Mouse (Mus musculus) stomach, postnatal 0 days (tissue): ENCODE results near the gene Ybx2. TPM values are rescaled to one million over a fixed set of nuclear protein-coding genes. Genes with fewer than 3 reads are reported as not detected.

Experiments used
- ATAC-seq: fragments of 200-750 bp; cut with Nextera tagmentation; 2 replicates; pipeline ENCODE4 v1.8.0; 2017; ENCODE audit not compliant: low FRiP score, low TSS enrichment
- DNase-seq: peaks from one replicate; pipeline ENCODE4 v3.0.0-alpha.2; 2016; ENCODE audit warnings: low spot score
- H3K27ac ChIP-seq: fragments of 300-500 bp; sonication (generic); replicated peaks from 2 replicates; pipeline ENCODE4 v1.5.1; 2014; ENCODE audit warnings: mild to moderate bottlenecking, control low read depth
- H3K27me3 ChIP-seq: fragments of 300-500 bp; sonication (generic); 2 replicates; pipeline ENCODE4 v1.6.1; 2014; ENCODE audit warnings: low read length; ENCODE audit not compliant: control insufficient read depth, insufficient read depth
- H3K36me3 ChIP-seq: fragments of 300-500 bp; sonication (generic); 2 replicates; pipeline ENCODE4 v1.6.1; 2014; ENCODE audit warnings: low read length, mixed read lengths; ENCODE audit not compliant: control insufficient read depth, insufficient read depth
- H3K4me1 ChIP-seq: fragments of 300-500 bp; sonication (generic); replicated peaks from 2 replicates; pipeline ENCODE4 v1.6.1; 2014; ENCODE audit warnings: antibody characterized with exemption; ENCODE audit not compliant: control insufficient read depth, insufficient read depth
- H3K4me2 ChIP-seq: fragments of 300-500 bp; sonication (generic); replicated peaks from 2 replicates; pipeline ENCODE4 v1.6.1; 2014; ENCODE audit warnings: low read depth, mild to moderate bottlenecking, control low read depth, moderate library complexity
- H3K4me3 ChIP-seq: fragments of 300-500 bp; sonication (generic); 2 replicates; pipeline ENCODE4 v1.5.1; 2014; ENCODE audit warnings: low read depth, low read length, control low read depth
- H3K9ac ChIP-seq: fragments of 300-500 bp; sonication (generic); 2 replicates; pipeline ENCODE4 v1.6.1; 2014; ENCODE audit warnings: mild to moderate bottlenecking, low read length, control low read depth, mixed read lengths
- H3K9me3 ChIP-seq: fragments of 300-500 bp; sonication (generic); 2 replicates; pipeline ENCODE4 v1.6.1; 2016; ENCODE audit warnings: low read length; ENCODE audit not compliant: control insufficient read depth
- CTCF ChIP-seq: IDR thresholded peaks from 2 replicates; pipeline ENCODE4 v1.5.1; 2016; ENCODE audit warnings: antibody characterized with exemption, low read depth, mild to moderate bottlenecking, moderate library complexity
- EP300 ChIP-seq: optimal IDR thresholded peaks from 2 replicates; pipeline ENCODE3; 2016; ENCODE audit warnings: antibody characterized with exemption
- WGBS: fragments of 180-500 bp; shearing (Covaris S2); extraction: QIAGEN DNeasy Blood & Tissue Kit; methylation state at CpG from one replicate; pipeline ENCODE4 v1.1.7; 2014; 5-methylcytosine and 5-hydroxymethylcytosine counted together
- polyA plus RNA-seq: library from polyadenylated mRNA; unstranded; fragments of >200 nt; fragmentation: Nextera tagmentation; extraction: Ambion mirVana; gene quantifications from 2 replicates; pipeline ENCODE4 v1.2.1, GENCODE M21; 2015

Gene Ybx2
- 1.4 and 1.7 TPM in 2 replicates for polyA plus RNA-seq

DNA sequence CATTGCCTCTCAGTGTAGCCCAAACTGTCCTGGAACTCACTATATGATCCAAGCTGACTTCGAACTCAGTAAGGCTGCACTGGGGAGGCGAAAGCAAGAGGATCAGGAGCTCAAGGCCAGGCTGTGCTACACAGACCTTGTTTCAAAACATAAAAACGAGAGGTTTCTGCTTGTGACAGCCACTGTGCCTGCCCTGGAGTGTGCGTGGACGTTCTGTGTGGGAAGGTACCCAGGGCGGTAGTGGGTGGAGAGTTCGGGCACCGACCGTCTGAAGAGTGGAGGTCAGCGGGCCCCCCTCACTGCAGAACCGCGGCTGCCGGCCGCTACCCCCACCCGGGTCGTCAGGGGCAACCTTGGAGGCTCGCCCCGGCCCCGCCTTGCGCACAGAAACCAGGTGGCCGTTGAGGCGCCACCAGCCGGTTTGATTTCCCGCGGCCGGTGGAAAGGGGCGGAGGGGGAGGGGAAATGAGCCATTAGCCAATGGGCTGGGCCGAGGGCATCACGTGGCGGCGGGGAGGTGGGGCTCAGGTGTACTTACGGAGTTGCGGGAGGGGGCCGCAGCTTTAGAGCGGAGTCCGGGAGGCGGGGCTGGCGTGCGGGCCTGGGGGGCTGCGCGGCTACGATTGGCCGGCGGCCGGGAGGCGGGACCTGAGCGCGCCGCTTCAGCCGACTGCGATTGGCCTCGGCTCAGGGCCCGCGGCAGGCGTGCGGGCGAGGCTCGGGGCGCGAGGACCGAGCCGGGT, at the start of gene Ybx2:
Gene Ybx2 (plus strand): TSS at position 660 of the 743 bp plus-strand sequence.
- WGBS = 2% methylated on average over 48 of the region's 62 CpGs
- H3K4me3 ChIP-seq = peak within 1 kb of the TSS; percentile 44
- peaks cover 6% of the 10 kb centered on the region for H3K4me1 ChIP-seq
- no peak within 1 kb of the TSS; the same call in 1 of the 2 replicates for H3K27ac ChIP-seq
- no peaks in the 10 kb centered on the region for H3K27me3 ChIP-seq
- ATAC-seq (peak; percentile 71), DNase-seq (peak; percentile 90)
- peak within 1 kb of the TSS; percentile 62 for H3K9ac ChIP-seq
- TF ChIP-seq CTCF (peak; percentile 28; the same call in 1 of the 2 replicates), EP300 (no peak)
- H3K36me3 ChIP-seq = no peaks in the 10 kb centered on the region
- peak within 1 kb of the TSS; percentile 89 for H3K4me2 ChIP-seq
- H3K9me3 ChIP-seq = no peaks in the 10 kb centered on the region

DNA sequence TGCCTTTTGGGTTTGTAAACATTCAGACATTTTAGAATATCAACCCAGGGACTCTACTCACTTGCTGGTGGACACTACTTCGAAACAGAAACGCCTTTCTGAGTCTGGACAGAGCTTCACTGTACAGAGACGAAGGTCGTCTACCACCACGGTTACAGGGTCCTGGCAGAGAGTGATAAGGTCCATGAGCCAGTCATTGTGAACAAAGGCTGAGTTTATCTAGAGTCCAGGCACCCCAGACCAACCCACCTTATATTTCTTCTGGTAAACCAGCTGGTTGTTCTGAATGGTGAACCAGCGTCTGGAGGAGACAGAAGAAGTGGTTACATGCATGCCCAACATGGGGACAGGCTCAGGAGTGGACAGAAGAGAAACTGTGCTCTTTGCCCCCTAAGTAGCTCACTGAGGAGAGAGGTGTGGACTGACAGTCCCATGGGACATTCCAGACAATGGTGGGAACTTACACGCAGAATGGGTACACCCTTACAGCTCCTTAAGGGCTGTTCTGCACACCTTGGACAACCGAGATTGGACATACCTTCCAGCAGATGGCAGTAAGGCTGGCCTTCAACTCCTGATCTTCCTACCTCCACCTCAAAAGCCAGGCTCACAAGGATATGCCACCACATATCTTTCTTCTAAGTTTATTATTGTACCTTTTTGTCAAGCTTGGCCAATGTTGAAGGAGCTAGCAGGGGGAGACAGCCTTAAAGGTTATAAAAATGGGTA, 48.5 kb upstream of the Ybx2 start:
- Histone ChIP-seq H3K27me3 (no peaks in the 10 kb centered on the region), H3K36me3 (no peaks in the 10 kb centered on the region), H3K4me2 (no peak overlapping the region), H3K9me3 (no peaks in the 10 kb centered on the region), H3K9ac (no peak overlapping the region), H3K4me1 (no peaks in the 10 kb centered on the region), H3K4me3 (no peak overlapping the region), H3K27ac (no peak overlapping the region)
- 56% methylated on average over 8 of the region's 8 CpGs for WGBS
- DNase-seq (peak; percentile 57), ATAC-seq (0 out of 2 replicates have a peak, but pooled peaks have one; percentile 31)
- peak; percentile 82 for TF ChIP-seq CTCF
- TF ChIP-seq EP300 = no peak

DNA sequence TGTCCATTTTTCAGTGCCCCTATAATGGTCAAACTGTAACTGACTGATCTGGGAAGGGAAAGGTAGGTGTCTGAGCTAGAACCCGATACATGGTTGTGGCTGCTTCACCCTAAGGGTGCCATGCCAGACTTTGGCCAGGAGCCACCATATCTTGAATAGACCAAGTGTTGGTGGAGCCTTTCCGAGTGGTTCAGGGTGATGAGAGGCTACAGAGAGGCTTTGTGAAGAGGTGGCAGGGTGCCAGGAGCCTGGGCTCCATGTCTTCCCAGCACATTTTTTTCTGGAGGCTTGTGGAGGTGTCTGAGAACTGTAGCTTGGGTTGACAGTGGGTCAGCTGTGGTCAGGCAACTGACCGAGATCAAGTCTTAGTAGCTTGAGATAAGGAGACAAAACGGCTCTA, 44.1 kb upstream of the Ybx2 start:
- Histone ChIP-seq H3K27ac (no peak overlapping the region), H3K9me3 (no peaks in the 10 kb centered on the region), H3K27me3 (no peaks in the 10 kb centered on the region), H3K9ac (no peak overlapping the region), H3K4me1 (no peaks in the 10 kb centered on the region), H3K4me2 (no peak overlapping the region), H3K36me3 (no peaks in the 10 kb centered on the region), H3K4me3 (no peak overlapping the region)
- no peak for ATAC-seq
- TF ChIP-seq CTCF (no peak), EP300 (no peak)
- no peak for DNase-seq
- WGBS = 59% methylated on average over 4 of the region's 4 CpGs

DNA sequence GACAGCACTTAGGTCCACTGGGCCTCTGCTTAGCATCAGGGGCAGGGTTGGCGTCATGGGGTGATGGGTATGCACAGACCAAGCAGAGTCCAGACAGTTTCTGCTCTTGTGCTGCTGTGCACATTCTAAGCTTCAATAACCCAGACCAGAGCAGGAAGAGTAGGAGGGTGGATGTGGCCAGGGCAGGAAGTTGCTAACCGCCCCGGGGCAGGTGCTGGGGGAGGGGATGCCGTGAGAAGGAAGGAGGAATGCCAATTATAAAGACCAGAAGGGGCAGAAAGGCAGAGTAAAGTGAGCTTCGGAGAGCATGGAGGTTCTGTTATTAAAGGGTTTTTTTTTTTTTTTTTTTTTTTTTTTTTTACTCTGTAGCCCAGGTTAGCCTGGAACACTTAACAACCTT, 40.9 kb upstream of the Ybx2 start:
- no peak overlapping the region for H3K27ac ChIP-seq
- no peak for TF ChIP-seq CTCF
- TF ChIP-seq EP300 = no peak
- WGBS = 78% methylated on average over 5 of the region's 5 CpGs
- H3K4me3 ChIP-seq = no peak overlapping the region
- no peak for DNase-seq
- no peaks in the 10 kb centered on the region for H3K27me3 ChIP-seq
- H3K36me3 ChIP-seq = no peaks in the 10 kb centered on the region
- no peak overlapping the region for H3K9ac ChIP-seq
- no peak overlapping the region for H3K4me2 ChIP-seq
- no peaks in the 10 kb centered on the region for H3K4me1 ChIP-seq
- ATAC-seq = no peak
- H3K9me3 ChIP-seq = no peaks in the 10 kb centered on the region

DNA sequence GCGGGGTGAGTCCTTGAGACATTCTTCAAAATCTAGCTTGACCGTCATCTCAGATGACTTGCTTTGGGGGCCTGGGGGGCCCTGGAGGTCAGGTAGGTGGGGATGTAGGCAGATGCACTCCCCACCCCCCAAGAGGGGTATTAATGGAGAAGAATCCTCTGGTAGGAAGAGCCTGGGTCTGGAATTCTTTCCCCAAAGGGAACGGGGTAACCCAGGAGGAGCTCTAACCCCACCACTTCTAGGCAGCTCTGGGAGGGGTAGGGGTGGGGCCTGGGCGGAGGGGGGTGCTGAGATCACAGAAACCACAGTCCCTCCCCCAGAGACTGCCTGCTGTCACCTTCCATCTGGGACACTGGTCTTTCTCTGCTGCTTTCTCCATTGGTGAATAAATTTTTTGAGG, 40.3 kb upstream of the Ybx2 start, which contains the start of gene Acap1:
Gene Acap1 (minus strand): TSS at position 249 of the 400 bp plus-strand sequence.
- Histone ChIP-seq H3K27ac (no peak within 1 kb of the TSS), H3K27me3 (no peaks in the 10 kb centered on the region), H3K4me1 (no peaks in the 10 kb centered on the region), H3K4me2 (no peak within 1 kb of the TSS), H3K9ac (no peak within 1 kb of the TSS), H3K9me3 (no peaks in the 10 kb centered on the region), H3K4me3 (no peak within 1 kb of the TSS), H3K36me3 (no peaks in the 10 kb centered on the region)
- ATAC-seq (no peak), DNase-seq (no peak)
- WGBS = 71% methylated on average over 4 of the region's 4 CpGs
- TF ChIP-seq EP300 (no peak), CTCF (no peak)
